Mouse (Mus musculus) lung, embryonic 15.5 days (tissue): ENCODE measurements around the gene Arcn1. TPM values are rescaled to one million over a fixed set of nuclear protein-coding genes. Genes with fewer than 3 reads are reported as not detected.
A peak's percentile ranks its signal among the peaks of the same experiment; 100 is the strongest.
"Not testable (repeated sequence)": the region's sequence is repeated elsewhere in the genome, so short reads cannot be mapped to it uniquely, and the experiment has no call there.

Experiments
- ATAC-seq: fragments of 200-750 bp; cut with Nextera tagmentation; 2 replicates; pipeline ENCODE4 v1.8.0; 2017; ENCODE audit warnings: moderate number of reproducible peaks, borderline replicate concordance; ENCODE audit not compliant: low FRiP score, low TSS enrichment; ENCODE audit errors: extremely low read depth
- H3K27ac ChIP-seq: fragments of 300-500 bp; sonication (generic); 2 replicates; pipeline ENCODE4 v1.5.1; 2015; ENCODE audit warnings: moderate library complexity, mild to moderate bottlenecking, inconsistent platforms
- H3K27me3 ChIP-seq: fragments of 300-500 bp; sonication (generic); 2 replicates; pipeline ENCODE4 v1.6.1; 2015; ENCODE audit warnings: inconsistent platforms
- H3K36me3 ChIP-seq: fragments of 300-500 bp; sonication (generic); 2 replicates; pipeline ENCODE4 v1.6.1; 2015; ENCODE audit warnings: inconsistent platforms
- H3K4me1 ChIP-seq: fragments of 300-500 bp; sonication (generic); 2 replicates; pipeline ENCODE4 v1.6.1; 2015; ENCODE audit warnings: inconsistent platforms
- H3K4me2 ChIP-seq: fragments of 300-500 bp; sonication (generic); 2 replicates; pipeline ENCODE4 v1.6.1; 2015; ENCODE audit warnings: inconsistent platforms, mild to moderate bottlenecking, moderate library complexity
- H3K4me3 ChIP-seq: fragments of 300-500 bp; sonication (generic); 2 replicates; pipeline ENCODE4 v1.5.1; 2015; ENCODE audit warnings: mild to moderate bottlenecking, inconsistent platforms
- H3K9ac ChIP-seq: fragments of 300-500 bp; sonication (generic); 2 replicates; pipeline ENCODE4 v1.6.1; 2015; ENCODE audit warnings: inconsistent platforms
- H3K9me3 ChIP-seq: fragments of 300-500 bp; sonication (generic); 2 replicates; pipeline ENCODE4 v1.6.1; 2016; ENCODE audit warnings: inconsistent platforms
- WGBS: fragments of 180-500 bp; shearing (Covaris S2); methylation state at CpG from one replicate; pipeline ENCODE4 v1.1.7; 2015; 5-methylcytosine and 5-hydroxymethylcytosine counted together
- polyA plus RNA-seq: library from polyadenylated mRNA; unstranded; fragments of >200 nt; fragmentation: Nextera tagmentation; extraction: Ambion mirVana; gene quantifications from 2 replicates; pipeline ENCODE4 v1.2.1, GENCODE M21; 2015

Gene Arcn1
- polyA plus RNA-seq, 1 experiment from 2014 or later: 199 TPM

DNA sequence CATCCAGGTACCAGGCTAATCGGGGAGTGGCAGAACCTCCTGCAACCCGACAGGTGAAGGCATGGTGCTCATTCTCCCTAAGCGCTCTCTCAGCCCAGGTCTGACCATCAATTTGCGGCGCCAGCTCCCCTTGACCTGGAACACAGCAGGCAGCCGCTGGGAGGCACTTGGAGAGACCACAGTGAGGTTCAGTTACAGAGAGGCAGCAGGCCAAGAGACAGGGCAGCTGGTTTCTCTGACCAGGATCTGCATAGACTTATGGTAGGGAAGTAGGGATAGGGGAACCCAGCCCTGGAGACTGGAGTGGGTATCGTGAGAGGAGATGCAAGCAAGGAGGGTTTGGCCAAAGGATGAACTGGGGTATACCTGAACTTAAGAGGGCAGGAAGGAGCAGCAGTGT, 30.7 kb upstream of the Arcn1 start:
- H3K4me2 ChIP-seq: peak overlapping the region; percentile 97
- WGBS: 36% methylated on average over 7 of the region's 7 CpGs
- no peaks in the 10 kb centered on the region for H3K9me3 ChIP-seq
- H3K4me3 ChIP-seq: peak overlapping the region; percentile 60; the same call in 1 of the 2 replicates
- peaks cover 13% of the 10 kb centered on the region for H3K4me1 ChIP-seq
- no peak for ATAC-seq
- no peak overlapping the region for H3K27ac ChIP-seq
- peaks cover 32% of the 10 kb centered on the region for H3K27me3 ChIP-seq
- H3K9ac ChIP-seq: no peak overlapping the region
- H3K36me3 ChIP-seq: no peaks in the 10 kb centered on the region

DNA sequence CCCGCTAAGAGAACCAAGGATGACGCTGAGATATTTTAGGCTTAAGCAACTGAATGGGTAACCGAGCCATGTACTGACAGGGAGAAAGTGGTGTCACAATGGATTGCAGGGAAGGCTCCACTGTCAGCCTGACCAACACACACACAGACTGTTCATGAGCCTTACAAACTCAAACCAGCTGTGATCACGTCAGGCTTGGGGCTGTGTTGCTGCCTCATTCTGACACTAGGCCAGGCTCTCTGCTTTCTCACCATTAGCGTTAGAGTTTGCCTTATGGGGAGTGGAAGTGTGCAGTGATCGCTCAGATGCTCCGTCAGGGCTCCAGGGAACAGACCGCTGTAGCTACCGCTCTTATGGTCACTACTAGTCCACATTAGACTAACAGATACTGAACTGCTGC, 25.2 kb upstream of the Arcn1 start:
- Histone ChIP-seq H3K4me2 (no peak overlapping the region), H3K36me3 (peaks cover 43% of the 10 kb centered on the region), H3K4me1 (no peaks in the 10 kb centered on the region), H3K27ac (no peak overlapping the region), H3K9me3 (no peaks in the 10 kb centered on the region), H3K4me3 (no peak overlapping the region), H3K27me3 (peaks cover 4% of the 10 kb centered on the region), H3K9ac (no peak overlapping the region)
- WGBS: 78% methylated on average over 9 of the region's 9 CpGs
- no peak for ATAC-seq

DNA sequence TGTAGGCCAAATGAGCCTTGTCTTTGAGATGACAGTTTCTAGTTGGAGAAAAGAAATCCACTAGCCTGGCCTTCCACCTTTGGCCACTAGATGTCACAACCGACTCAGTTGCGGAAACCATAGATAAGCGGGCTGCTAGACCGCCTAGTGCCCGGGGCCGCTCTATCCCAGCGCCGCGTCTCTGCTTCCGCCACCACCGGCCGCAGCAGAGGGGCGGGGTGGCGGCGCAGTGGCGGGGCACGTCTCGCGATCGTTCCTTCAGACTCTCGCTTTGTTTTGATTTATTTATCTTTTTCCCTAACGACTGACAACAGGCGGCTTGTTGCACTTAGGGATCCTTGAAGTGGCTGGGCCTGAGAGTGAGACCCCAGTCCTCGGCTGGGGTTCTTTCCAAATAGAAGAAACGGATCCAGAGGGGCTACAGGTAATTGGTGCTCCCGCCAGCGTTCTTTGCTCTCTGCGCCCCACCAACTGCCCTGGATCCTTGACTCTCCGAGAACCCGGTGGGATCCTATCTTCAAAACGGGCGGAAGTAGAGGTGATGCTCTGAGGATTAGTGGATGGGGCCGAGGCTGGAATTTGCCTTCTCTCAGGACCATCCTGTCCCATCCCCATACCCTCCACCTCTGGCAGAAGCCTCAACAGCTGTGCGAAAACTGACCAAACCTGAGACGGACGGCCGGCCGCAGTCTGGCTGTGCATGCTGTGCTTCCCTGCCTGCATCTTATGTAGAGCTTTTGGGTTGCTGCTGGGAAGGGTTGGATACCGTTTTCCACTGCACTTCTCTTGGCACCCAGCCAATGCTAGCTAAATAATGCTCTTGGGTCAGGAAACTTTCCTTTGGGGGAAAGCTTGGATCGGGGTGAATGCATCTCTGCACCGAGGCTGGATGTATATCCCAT, 5.4 kb upstream of the Arcn1 start:
- Histone ChIP-seq H3K4me3 (peak overlapping the region; percentile 76), H3K27ac (peak overlapping the region; percentile 81), H3K27me3 (no peaks in the 10 kb centered on the region), H3K9me3 (no peaks in the 10 kb centered on the region), H3K9ac (peak overlapping the region; percentile 84), H3K36me3 (peaks cover 12% of the 10 kb centered on the region; the same call in 1 of the 2 replicates), H3K4me1 (peaks cover 6% of the 10 kb centered on the region; the same call in 1 of the 2 replicates), H3K4me2 (peak overlapping the region; percentile 78)
- ATAC-seq: peak; percentile 99
- under 1% methylated on average over 41 of the region's 41 CpGs for WGBS

DNA sequence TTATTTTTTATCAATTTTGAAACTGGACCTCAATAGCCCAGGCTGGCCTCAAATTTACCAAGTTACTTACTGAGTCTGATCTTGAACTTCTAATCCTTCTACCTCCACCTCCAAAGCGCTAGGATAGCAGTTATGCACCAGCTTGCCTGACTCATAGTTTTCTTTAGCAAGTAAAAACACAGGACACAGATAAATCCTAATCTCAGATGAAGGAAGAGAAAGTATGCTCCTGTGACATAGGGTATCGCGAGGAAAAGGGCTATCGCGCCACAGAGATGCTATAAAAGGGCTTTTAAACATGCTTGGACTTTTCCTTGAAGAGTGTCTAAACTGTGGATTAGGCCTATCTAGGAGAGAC, 4.7 kb upstream of the Arcn1 start:
- no peak overlapping the region; the same call in 1 of the 2 replicates for H3K4me3 ChIP-seq

GRCm38 (mm10) chr9:44771376-44771775, 3.7 kb upstream of the Arcn1 start:
- Histone ChIP-seq H3K4me1 (peaks cover 9% of the 10 kb centered on the region), H3K27ac (no peak overlapping the region), H3K4me2 (no peak overlapping the region), H3K36me3 (peaks cover 12% of the 10 kb centered on the region; the same call in 1 of the 2 replicates), H3K9me3 (no peaks in the 10 kb centered on the region), H3K9ac (no peak overlapping the region), H3K4me3 (no peak overlapping the region), H3K27me3 (no peaks in the 10 kb centered on the region)
- no peak for ATAC-seq
- 89% methylated on average over 5 of the region's 5 CpGs for WGBS

More for the DNA sequence above, 4.7 kb upstream of the Arcn1 start:
- 23% methylated on average over 5 of the region's 5 CpGs for WGBS
- ATAC-seq: no peak
- H3K36me3 ChIP-seq: peaks cover 12% of the 10 kb centered on the region; the same call in 1 of the 2 replicates
- H3K4me1 ChIP-seq: peaks cover 6% of the 10 kb centered on the region; the same call in 1 of the 2 replicates
- H3K9me3 ChIP-seq: no peaks in the 10 kb centered on the region
- no peak overlapping the region for H3K4me2 ChIP-seq
- H3K9ac ChIP-seq: no peak overlapping the region
- H3K27me3 ChIP-seq: no peaks in the 10 kb centered on the region
- peak overlapping the region; percentile 59; the same call in 1 of the 2 replicates for H3K27ac ChIP-seq

DNA sequence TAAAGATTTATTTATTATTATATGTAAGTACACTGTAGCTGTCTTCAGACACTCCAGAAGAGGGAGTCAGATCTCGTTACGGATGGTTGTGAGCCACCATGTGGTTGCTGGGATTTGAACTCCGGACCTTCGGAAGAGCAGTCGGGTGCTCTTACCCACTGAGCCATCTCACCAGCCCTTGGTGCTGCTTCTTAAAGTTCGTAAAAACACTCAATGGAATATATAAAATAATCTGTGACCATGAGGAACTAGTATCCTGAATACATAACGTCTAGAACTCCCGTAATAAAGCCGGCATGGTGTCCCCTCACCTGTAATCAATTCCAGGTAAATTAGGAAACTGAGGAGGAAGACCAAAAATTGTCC, 367 bp upstream of the Arcn1 start:
- peak overlapping the region; percentile 67 for H3K4me2 ChIP-seq
- H3K36me3 ChIP-seq, H3K27me3 ChIP-seq, ATAC-seq, H3K9me3 ChIP-seq, H3K9ac ChIP-seq: not testable (repeated sequence)
- peaks cover 18% of the 10 kb centered on the region for H3K4me1 ChIP-seq
- H3K4me3 ChIP-seq: peak overlapping the region; percentile 92
- 31% methylated on average over 9 of the region's 9 CpGs for WGBS
- peak overlapping the region; percentile 33; the same call in 1 of the 2 replicates for H3K27ac ChIP-seq

- H3K36me3 ChIP-seq: peaks cover 31% of the 10 kb centered on the region
- ATAC-seq: no peak
These were observed 6.8 kb downstream of the Arcn1 start for GRCm38 (mm10) chr9:44760873-44761272.

DNA sequence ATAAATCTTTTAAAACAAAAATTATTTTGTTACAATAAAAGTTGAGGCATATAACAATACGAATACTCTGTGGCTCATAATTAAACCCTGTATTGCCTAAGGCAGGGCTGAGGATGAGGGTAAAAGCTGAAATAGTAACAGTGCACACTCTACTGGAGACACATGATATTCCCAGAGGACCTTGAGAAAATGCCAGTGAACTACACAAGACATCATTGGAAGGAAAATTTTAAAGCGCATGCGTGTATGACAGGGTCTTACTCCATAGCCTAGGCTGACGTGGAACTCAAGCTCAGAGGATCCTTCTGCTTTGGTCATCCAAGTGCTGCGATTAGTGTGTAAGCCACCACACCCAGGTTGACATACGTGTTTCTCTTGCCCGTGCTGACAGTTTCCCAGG, 19.2 kb downstream of the Arcn1 start:
- H3K9me3 ChIP-seq: no peaks in the 10 kb centered on the region
- ATAC-seq: no peak
- no peak overlapping the region for H3K4me3 ChIP-seq
- no peaks in the 10 kb centered on the region for H3K4me1 ChIP-seq
- peaks cover 91% of the 10 kb centered on the region for H3K36me3 ChIP-seq
- H3K27me3 ChIP-seq: no peaks in the 10 kb centered on the region
- 88% methylated on average over 7 of the region's 7 CpGs for WGBS
- H3K27ac ChIP-seq: no peak overlapping the region
- no peak overlapping the region for H3K9ac ChIP-seq
- H3K4me2 ChIP-seq: no peak overlapping the region

More at GRCm38 (mm10) chr9:44760873-44761272, 6.8 kb downstream of the Arcn1 start:
- H3K9me3 ChIP-seq: no peaks in the 10 kb centered on the region
- no peak overlapping the region for H3K27ac ChIP-seq
- H3K27me3 ChIP-seq: no peaks in the 10 kb centered on the region
- WGBS: 47% methylated on average over 2 of the region's 2 CpGs
- peaks cover 16% of the 10 kb centered on the region for H3K4me1 ChIP-seq
- H3K4me2 ChIP-seq: no peak overlapping the region
- no peak overlapping the region for H3K9ac ChIP-seq
- H3K4me3 ChIP-seq: no peak overlapping the region

DNA sequence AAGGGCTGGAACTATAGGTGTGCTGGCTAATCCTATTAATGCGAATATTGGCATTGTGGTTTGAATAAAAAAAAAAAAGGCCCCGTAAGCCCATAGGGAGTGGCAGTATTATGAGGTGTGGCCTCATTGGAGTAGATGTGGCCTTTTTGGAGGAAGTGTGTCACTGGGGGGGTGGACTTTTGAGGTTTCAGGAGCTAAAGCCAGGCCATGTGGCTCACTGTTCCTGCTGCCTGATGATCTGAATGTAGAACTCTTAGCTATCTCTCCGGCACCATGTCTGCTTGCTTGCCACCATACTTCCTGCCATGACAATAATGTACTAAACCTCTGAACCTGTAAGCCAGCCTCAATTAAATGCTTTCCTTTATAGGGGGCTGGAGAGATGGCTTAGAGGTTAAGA, 20.3 kb downstream of the Arcn1 start:
- Histone ChIP-seq H3K27ac (no peak overlapping the region), H3K4me2 (no peak overlapping the region), H3K9ac (no peak overlapping the region), H3K4me3 (no peak overlapping the region), H3K36me3 (peaks cover 91% of the 10 kb centered on the region), H3K27me3 (no peaks in the 10 kb centered on the region), H3K9me3 (no peaks in the 10 kb centered on the region), H3K4me1 (no peaks in the 10 kb centered on the region)
- 90% methylated on average over 3 of the region's 3 CpGs for WGBS
- ATAC-seq: no peak

GRCm38 (mm10) chr9:44746666-44747065, 21.0 kb downstream of the Arcn1 start:
- H3K27me3 ChIP-seq: no peaks in the 10 kb centered on the region
- no peak overlapping the region for H3K27ac ChIP-seq
- no peak overlapping the region for H3K4me2 ChIP-seq
- H3K4me3 ChIP-seq: no peak overlapping the region
- no peak overlapping the region for H3K9ac ChIP-seq
- 88% methylated on average over 3 of the region's 3 CpGs for WGBS
- no peaks in the 10 kb centered on the region for H3K4me1 ChIP-seq
- ATAC-seq: no peak
- H3K36me3 ChIP-seq: peaks cover 88% of the 10 kb centered on the region
- H3K9me3 ChIP-seq: no peaks in the 10 kb centered on the region

- no peak overlapping the region for H3K4me2 ChIP-seq
- no peak overlapping the region for H3K27ac ChIP-seq
- no peaks in the 10 kb centered on the region for H3K4me1 ChIP-seq
- H3K9ac ChIP-seq: no peak overlapping the region
- no peaks in the 10 kb centered on the region for H3K27me3 ChIP-seq
- H3K9me3 ChIP-seq: no peaks in the 10 kb centered on the region
- WGBS: 89% methylated on average over 7 of the region's 7 CpGs
- H3K4me3 ChIP-seq: no peak overlapping the region
- ATAC-seq: no peak
- H3K36me3 ChIP-seq: peaks cover 81% of the 10 kb centered on the region
These were observed 22.3 kb downstream of the Arcn1 start for GRCm38 (mm10) chr9:44745371-44745770.

GRCm38 (mm10) chr9:44740663-44741192, 26.9 kb downstream of the Arcn1 start:
- Histone ChIP-seq H3K9ac (no peak overlapping the region), H3K4me2 (no peak overlapping the region), H3K4me3 (no peak overlapping the region), H3K36me3 (peaks cover 41% of the 10 kb centered on the region), H3K9me3 (no peaks in the 10 kb centered on the region), H3K27me3 (no peaks in the 10 kb centered on the region), H3K4me1 (peaks cover 22% of the 10 kb centered on the region), H3K27ac (no peak overlapping the region)
- no peak for ATAC-seq
- 88% methylated on average over 1 of the region's 1 CpGs for WGBS
